Mouse (Mus musculus): ENCODE results near the gene Wdr89.

Gene Wdr89

DNA sequence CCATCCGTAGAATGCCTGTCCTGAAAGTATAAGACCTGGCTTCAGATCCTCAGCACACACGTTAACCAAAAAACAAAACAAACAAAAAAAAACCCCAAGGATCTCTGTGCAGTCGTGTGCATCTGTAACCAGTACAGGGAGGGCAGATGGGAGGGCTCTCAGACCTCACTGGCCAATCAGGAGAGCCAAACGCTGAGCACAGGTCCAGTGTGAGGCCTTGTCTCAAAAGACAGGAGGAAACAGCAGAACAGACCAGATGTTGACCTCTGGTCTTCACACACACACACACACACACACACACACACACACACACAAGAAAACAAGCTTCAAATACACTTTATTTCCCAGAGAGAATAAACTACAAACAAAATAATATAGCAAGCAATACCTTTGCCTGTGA is 69.8 kb downstream of the Wdr89 start:
- DNase-seq: no peak

DNA sequence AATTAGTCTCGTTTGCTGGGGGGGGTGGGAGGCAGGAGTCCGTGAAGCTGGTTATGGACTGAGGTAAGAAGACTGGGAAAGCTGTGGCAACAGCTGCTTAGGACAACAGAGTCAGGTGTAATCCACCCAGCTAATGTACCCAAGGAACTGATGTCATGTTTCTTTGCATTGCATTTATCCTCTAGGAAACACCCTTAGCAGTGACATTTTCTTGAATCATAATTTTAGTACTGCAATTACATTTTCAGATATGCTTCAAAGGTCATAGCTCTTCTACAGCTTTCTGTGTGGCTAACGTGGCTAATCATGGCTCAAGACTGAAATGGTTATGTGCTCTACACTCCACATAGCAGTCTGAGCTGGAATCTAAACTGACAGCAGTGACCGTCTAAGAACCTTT is 70.3 kb downstream of the Wdr89 start:
- no peak for DNase-seq

DNA sequence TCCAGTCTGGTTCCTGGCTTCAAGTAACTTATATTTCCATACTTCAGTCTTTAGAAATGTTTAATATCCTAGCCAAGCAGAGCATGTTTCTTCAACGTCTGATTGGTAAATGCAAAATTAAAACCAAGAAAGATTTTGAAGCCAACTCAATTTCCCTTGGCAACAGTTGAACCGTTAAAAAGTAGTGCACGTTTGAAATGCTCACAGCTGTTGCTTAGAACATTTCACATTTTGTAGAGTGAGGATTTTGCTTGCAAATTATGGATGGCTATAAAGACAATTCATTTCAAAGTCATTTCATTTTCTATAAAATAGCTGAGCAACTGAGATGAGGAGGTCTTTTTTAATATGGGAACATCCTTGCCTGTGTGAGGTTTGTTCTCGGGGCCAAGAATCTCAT is 71.6 kb downstream of the Wdr89 start:
- no peak for DNase-seq

DNA sequence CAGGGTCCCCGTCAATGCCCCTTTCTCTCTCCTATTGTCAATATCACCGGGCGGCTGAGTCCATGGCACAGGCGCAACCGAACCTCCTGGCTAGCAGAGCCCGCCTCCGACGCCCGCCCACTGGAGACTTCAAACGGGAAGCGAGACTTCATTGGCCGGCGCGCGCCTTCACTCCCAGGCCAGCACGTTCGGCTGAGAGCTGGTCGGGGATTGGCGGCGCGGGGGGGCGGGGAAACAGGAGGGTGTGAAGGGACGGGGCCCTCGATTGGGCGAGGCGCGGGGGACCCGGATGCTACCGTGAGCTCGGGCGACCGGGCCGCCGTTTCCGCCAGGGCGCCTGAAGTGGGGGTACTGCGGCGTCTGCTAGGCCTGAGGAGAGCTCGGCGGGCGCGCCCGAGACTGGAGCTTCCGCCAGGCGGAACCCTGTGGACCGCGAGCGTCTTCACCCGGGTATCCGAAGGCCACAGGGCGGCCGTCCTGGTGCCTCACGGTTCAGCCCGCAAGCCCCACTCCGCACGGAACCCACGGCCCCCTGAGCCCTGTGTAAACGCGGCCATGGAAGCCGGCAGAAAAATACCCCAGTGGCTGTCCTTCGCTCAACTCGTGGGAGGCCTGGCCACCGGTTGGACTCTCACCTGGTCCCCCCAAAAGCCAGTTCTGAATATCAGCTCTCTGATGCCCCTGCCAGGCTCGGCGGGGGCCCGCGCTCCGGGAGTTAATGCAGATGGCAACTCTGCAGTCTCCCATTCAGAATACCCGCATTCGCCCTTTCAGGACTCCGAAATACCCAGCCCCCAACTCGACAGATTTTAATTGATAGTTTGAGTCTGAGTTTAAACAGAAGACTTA is 73.0 kb downstream of the Wdr89 start, which contains the start of gene Ppp2r5e:
Ppp2r5e (minus strand) TSS at position 92 of the 849 bp plus-strand sequence.
- peak; percentile 99 for DNase-seq

DNA sequence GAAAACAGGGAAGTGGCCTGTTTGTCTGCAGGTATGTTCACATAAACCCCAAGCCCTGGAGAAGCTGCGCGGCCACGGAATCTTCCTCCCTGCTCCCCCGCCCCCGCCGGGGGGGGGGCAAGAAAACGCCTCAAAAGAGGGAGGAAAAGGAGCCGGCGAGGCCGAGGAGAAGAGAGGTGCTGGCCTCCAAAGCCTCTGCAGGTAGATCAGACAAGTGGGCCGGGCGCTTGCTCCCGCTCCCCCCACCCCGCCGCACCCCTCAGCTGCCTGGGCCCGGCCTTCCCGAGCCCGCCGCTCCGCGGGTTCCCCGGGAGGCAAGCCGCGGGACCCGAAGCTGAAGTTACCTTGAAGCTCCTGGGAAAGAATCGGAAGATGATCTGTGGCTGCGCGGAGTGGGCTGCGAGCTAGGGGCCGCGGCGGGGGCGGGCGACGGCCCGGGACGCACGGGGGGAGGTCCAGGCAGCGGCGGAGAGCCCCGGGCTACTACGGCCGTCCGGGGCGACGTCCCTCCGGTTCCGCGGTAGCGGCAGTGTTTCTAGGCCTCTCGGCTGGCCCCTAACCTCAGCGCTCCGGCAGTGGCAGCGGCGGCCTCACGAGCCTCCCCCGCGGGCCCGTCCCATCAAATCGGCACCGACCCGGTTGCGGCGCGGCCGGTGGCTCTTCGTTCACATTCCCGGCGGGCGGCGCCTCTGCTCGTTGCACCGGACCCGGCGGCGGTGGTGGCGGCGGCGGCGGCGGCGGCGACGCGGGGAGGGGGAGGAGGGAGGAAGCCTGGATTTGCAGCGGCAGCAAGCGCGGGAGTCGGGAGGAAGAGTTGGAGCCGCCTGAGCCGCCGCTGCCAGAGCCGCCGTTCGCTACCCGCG is 73.8 kb downstream of the Wdr89 start:
- peak; percentile 65 for DNase-seq

DNA sequence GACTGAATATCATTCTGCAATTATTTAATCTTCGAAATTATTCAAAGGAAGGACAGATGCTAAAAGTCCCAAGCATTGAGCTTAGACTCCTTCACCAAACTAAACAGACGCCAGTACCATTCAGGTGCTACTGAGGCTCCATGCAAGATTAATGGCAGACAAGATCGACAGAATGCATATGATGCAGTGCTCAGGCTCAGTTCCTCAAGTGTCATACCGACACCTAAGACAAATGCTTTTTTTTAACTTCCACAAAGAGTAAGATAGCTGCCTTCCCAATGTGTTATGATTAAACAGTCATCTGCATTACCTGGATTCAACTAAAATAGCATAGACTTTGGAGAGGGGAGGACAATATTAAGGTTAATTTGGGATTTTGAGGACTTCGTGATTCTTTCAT is 74.9 kb downstream of the Wdr89 start:
- no peak for DNase-seq

DNA sequence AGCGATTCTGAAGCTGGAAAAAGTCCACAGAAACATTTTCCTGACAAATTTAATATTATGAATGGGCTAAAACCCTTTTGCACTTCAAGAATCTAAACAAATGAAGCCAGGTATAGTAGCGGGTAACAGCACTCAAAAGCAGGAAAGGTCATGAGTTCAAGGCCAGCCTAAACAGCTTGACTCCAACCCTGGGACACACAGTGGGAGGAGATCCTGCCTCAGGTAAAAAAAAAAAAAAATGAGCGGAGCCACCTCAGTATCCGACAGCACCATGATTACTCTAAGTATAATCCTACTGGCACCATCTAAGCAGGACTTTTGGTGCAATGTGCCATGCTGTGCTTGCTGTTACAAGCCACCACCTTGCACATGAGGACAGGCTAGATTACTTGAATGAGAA is 75.5 kb downstream of the Wdr89 start:
- no peak for DNase-seq

DNA sequence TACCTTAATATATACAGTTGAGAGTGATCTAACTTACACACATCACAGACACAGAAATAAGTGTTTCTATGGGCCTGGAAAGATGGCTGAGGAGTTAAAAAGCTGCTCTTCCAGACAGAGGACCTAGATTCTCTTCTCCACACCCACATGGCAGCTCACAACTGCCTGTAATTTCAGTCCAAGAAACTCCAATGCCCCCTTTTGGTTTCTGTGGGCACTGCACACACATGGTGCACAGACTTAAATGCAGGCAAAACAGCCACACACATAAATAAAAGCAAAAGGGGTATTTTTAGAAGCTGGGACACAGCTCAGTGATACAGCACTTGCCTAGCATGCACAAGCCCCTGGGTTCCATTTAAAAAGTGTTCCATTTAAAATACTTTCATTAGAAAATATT is 81.8 kb downstream of the Wdr89 start:
- no peak for DNase-seq

DNA sequence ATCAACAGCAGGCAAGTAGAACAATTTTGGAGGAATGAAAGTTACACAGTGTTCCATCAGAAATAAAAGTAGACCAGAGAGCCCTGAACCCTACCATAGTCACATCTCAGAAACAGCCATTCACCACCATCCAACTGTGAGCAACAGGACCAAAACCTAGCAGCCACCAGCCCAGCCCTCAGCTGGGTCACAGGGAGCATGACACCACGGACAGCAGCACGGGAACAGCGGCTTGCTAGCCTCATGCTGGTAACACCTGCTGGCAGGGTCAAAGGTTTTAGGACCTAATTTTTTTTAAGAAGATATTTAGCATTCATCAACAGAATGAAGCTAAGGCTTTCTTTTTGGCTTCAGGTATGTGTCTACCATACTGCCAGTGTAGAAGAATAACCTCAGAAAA is 85.6 kb downstream of the Wdr89 start:
- no peak for DNase-seq

Measured in cerebellum, adult 11-12 months (tissue).